Mouse (Mus musculus): ENCODE measurements around the gene Lrrc10. TPM values are rescaled to one million over a fixed set of nuclear protein-coding genes. Genes with fewer than 3 reads are reported as not detected.
A peak's percentile ranks its signal among the peaks of the same experiment; 100 is the strongest.
"Not testable (repeated sequence)": the region's sequence is repeated elsewhere in the genome, so short reads cannot be mapped to it uniquely, and the experiment has no call there.

Gene Lrrc10
- total RNA-seq (2017), result not detected in 2 replicates

DNA sequence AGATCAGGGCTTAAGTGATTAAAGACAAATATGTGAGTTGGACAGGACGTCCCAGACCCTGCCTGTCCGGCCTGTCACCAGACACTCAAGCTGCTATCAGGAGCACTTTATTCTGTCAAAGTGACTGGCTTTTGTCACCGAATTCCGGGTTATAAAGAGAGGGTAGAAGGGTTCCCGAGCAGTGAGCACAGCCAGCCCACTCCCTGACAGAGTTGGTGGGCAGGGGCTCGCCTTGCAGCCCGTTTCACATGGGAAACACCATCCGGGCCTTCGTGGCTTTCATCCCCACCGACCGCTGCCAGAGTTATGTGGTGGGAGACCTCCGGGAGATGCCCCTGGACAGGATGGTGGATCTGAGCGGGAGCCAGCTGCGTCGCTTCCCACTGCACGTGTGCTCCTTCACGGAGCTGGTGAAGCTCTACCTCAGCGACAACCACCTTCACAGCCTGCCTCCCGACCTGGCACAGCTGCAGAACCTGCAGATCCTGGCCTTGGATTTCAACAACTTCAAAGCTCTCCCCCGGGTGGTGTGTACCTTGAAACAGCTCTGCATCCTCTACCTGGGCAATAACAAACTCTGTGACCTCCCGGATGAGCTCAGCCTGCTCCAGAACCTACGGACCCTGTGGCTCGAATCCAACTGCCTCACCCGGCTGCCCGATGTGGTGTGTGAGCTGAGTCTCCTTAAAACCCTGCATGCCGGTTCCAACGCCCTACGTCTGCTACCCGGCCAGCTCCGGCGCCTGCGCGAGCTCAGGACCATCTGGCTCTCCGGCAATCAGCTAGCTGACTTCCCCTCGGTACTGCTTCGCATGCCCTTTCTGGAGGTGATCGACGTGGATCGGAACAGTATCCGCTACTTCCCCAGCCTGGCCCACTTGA is at the start of gene Lrrc10:
Lrrc10 (plus strand) TSS at position 167 of the 882 bp plus-strand sequence.
- 0 out of 2 replicates have a peak, but pooled peaks have one; percentile 4 for ATAC-seq (ENCODE audit: extremely low read depth, insufficient number of reproducible peaks, low FRiP score, poor library complexity, severe bottlenecking)

DNA sequence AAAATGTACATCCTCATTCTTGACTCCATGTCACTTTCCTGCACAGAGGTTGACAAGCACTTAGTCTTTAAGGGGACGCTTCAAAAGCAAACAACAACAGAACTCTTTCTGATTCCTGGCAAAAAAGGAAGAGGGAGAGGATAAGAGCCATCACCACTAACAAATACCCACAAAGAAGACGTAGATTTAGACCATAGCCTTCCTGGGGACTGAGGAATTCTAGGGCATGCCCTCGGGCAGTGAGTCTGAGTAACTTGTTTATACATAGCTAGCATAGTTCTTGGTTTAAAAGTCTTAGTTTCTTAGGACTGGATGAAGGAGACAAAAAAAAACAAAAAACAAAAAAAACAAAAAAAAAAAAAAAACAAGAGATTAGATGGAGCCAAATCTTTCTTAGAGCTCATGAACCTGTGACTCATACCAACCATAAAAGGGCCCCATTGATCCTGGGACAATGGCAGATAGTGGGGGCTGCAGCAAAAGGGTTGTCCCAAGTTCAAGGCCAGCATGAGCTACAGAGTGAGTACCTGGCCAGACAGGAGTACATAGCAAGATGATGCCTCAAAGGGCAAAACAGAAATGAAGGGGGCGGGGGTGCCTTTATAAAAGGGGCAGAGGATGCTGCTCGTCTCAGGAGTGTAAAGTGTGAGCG is 49.4 kb upstream of the Lrrc10 start:
- no peak for ATAC-seq (ENCODE audit: extremely low read depth, insufficient number of reproducible peaks, low FRiP score, poor library complexity, severe bottlenecking)

DNA sequence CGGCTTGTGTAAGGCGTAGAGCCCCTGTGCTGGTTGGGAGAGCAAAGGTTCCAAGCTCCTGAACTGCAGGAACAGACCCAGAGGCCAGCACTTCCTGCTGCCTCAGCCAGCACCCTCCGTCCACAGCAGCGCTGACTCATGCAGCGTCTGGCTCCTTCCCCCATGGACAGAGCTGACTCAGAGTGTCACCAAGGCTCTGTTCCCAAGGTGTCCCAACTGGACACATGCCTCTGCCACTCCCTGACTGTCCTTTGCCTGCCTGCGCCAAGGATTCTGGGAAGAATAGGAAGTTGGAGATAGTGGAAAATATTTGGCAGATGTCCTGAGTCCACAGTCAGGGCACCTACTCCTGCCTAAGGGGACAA is 48.9 kb upstream of the Lrrc10 start:
- no peak for ATAC-seq (ENCODE audit: extremely low read depth, insufficient number of reproducible peaks, low FRiP score, poor library complexity, severe bottlenecking)

DNA sequence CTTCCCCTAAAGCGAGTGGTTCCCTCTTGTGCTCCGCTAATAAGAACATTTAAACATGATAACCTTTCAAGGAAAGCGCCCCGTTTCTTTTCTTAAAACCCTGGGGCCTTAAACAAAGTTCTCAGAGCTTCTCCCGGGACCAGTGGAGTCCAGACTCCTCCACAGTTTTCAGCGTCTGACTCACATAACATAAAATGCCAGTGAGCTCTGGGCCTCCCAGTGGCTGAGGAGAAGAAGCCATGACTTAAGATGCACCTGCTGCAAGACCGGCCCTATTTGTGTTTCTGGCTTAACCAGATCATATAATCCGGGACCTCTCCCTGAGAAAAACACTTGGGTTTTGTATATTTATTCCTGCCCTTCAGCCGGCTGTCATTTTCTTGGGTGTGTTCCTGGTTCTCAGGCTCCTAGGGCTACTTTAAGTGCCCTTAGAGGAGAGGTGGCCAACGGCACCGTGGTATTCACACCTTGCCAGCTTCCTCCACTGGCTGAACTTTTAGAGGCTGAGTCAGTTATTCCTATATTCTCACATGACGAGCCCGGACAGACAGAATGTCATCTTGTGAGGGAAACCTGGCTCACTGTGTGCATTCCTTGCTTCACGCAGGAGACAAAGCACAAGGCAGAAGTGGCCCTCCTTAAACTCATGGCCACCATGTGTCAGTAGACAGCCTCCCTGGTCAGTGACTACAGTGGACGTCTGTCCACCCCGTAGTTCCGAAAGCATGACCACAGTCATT is 46.3 kb upstream of the Lrrc10 start:
- ATAC-seq (ENCODE audit: extremely low read depth, insufficient number of reproducible peaks, low FRiP score, poor library complexity, severe bottlenecking), result no peak

DNA sequence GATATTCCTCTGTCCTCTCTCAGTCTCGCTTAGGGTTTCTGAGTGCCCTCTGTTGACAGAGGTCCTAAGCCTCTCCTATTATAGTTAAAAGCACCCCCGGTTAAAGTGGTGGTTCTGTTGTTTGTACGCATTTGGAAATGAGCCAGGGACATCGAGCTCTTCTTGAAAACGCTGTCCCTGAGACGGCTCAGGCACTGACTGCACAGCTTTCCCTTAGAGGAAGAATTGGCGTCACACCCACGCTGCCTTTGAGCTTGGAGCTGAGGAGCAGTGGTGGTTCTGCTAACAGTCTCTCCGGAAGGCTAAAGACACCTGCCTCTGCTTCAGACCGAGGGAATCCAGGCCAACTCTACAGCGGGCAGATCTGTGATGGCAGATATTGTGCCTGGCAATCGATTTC is 44.2 kb upstream of the Lrrc10 start:
- ATAC-seq (ENCODE audit: extremely low read depth, insufficient number of reproducible peaks, low FRiP score, poor library complexity, severe bottlenecking), result no peak

DNA sequence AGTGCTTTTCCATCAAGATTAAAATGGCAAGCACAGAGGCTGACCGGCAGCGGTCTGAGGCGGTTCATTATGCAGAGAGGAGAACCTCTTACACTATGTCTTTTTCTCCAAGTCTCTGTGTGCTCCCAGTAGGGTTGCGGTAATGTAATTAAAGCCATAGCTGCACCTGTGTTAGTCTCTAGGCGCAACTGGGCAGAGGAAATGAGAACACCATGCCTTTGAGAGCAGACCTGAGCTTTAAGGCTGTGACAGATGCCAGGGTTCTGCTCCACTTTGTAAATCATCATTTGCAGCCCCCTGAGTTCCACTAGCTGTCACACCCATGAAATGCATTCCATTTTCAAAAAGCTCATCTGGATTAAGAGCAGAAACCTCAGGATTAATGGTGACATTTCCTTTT is 40.4 kb upstream of the Lrrc10 start:
- ATAC-seq (ENCODE audit: extremely low read depth, insufficient number of reproducible peaks, low FRiP score, poor library complexity, severe bottlenecking), result no peak

DNA sequence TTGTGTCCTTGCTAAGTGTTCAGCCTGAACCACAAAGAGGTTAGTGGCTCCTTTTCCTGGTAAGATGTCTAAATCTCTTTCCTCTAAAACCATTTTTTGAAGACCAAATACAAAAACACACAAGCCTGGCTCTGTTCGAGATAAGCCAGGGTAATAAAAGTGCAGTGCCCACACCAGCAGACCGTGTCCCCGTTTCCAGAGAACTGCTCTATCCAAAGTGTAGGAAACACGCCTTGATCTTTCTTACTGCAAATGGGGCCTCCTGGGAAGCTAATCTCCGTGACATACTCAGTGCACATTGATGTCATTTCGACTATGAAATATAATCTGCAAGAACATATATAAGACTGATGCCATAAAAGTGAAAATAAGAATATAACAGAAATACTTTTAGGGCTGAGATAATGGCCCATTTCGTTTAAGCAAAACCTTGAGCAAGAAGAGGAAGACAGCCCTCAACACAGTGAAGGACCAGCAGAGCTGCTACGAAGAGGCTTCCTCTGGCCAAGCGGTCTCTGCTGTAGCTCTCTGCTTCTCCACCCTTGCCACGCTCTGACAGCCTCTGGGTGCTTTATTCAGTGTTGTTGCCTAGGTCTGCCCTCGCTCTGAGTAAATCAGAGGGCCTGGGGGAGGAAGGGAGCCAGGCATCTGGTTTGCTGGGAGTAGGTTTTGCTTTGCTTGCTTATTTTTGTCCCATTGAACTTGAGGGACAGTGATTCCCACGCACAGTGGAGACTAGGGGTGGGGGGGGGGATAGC is 39.3 kb upstream of the Lrrc10 start:
- no peak for ATAC-seq (ENCODE audit: extremely low read depth, insufficient number of reproducible peaks, low FRiP score, poor library complexity, severe bottlenecking)

DNA sequence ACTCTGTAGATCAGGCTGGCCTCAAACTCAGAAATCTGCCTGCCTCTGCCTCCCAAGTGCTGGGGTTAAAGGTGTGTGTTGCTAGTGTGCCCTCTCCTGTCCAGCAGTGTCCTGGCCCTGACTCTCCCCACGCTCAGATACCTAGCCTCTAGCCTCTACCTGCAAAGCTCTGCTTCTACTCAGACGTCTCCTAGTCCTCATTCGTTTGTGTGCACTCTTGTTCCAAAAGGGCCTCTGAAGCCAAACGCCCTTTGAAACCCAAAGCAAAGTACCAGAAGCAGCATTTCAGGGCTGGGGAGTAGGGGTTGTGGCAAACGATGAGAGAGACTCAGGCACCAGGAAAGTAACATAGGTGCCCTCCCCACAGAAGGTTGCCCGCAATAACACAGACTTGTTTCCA is 35.5 kb upstream of the Lrrc10 start:
- ATAC-seq (ENCODE audit: extremely low read depth, insufficient number of reproducible peaks, low FRiP score, poor library complexity, severe bottlenecking), result no peak

DNA sequence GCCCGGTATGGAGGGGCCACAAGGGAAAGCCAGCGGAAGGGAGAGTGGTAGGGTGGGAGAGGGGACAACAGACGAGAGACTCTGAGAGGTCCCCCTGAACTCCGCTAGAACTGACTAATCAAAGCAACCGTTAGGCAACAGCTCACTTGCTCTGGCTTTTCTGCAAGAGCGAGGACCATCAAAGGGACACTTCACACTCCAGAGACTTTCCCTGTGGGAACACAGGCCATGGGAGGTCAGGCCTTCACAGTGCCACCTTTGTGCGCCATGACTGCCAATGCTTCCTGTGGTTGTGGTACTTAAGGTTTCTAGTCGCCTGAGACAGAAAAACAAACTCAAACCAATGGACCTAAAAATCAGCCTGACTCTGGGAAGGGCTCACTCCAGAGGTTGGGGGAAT is 34.1 kb upstream of the Lrrc10 start:
- no peak for ATAC-seq (ENCODE audit: extremely low read depth, insufficient number of reproducible peaks, low FRiP score, poor library complexity, severe bottlenecking)

DNA sequence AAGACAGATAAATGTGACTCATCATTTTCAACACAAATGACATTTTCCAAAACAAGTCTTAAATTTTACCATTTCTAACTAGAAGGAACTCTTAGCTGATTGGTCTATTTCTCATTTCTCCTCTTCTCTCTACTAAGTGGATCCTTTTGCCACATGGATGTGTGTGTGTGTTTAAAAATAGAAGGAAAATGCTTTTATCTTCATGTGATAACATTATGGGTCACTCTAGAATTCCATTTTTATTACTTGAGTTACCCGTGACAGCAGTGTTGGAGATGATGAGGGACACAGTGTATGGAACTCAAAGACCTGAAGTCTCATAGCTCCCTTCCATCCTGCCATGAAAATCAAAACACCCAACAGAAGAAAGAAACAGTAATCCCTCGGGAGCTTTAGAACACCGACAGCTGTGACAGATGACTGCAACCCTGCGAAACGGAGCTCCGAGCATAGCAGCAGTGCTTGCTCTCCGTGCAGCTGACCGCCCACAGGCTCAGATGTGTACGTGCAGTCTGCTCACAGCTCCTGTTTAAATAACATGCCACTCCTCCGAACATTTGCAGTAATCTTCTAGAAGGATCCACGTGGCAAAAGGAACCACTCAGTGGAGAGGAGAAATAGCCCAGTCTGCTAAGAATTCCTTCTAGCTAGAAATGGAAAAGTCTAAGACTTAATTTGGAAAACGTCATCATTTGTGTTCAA is 31.3 kb upstream of the Lrrc10 start:
- no peak for ATAC-seq (ENCODE audit: extremely low read depth, insufficient number of reproducible peaks, low FRiP score, poor library complexity, severe bottlenecking)

DNA sequence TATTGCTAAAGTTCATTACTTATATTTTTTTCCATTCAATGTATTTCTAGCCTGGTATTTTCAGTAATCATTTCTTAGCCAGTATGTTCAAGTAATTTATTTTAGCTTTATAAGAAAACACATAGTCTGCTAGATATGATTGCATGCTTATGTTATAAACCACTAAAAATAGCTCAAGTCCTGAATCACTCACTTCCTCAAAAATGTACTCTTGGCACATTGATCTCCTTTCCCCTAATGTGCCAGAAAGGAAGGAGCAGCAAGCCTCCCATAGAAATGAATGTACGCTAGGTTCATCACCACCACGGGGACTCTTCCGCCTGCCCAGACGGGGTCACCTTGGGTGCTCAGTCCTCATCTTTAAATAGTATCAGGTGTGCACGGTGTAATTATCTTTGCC is 30.6 kb upstream of the Lrrc10 start:
- ATAC-seq (ENCODE audit: extremely low read depth, insufficient number of reproducible peaks, low FRiP score, poor library complexity, severe bottlenecking), result no peak

DNA sequence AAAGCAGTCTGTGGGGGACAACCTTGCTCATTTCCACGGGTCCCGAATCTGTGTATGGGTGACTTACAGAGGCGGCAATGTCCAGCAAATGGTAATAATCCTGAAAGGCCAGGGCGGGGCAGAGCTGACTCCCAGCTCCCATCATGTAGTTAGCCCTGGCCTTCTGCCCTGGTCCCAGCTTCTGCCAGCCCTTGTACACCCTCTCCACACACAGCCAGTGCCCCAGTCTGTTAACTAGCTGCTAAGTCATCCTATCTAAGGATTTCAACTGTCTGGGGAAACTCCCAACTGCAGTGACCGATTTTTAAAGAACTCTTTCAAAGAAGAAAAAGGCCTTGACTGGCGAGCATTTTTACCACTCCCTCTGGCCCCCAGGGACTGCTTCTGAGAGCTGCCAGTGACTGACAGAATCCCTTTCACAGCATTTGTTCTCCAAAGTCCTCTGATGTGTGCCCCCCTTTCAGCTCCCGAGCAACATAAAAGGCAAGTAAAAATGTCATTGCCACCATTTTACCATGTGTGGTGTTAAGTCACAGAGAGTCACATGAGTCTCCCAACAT is 26.8 kb upstream of the Lrrc10 start:
- no peak for ATAC-seq (ENCODE audit: extremely low read depth, insufficient number of reproducible peaks, low FRiP score, poor library complexity, severe bottlenecking)

DNA sequence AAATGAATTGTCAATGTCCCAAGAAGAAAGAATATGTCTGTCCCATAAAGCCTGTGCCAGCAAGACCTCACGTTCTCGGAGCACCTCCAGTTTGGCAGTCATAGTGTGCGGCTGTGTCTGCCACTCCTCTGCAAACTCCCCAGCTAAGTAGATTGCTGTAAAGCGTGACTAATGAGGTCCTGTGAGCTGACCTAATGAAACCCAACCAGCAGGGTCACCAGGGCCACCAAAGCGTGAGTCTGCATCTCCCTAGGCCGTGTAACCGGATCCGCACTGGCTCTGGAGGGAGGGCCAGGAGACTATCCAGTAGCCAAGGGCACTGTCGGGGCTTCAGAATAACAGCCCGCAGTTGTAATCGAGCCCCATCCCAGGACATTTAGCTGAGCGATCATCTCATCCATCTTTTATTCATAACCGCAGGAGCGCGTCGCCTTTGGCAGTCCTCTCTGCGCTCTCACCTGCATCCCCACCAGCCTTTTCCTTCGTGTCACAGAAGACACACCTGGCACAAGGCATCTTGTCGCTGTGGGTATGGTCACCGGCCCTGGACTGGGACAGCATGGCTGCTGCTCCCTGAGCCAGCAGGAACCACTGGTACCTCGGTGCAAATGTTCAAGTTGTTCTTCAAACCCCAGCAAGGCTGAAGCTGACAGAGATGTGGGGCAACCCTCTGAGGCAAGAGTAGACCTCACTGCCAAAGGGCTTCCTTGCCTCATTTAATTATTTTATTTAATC is 24.0 kb upstream of the Lrrc10 start:
- ATAC-seq (ENCODE audit: extremely low read depth, insufficient number of reproducible peaks, low FRiP score, poor library complexity, severe bottlenecking), result no peak

DNA sequence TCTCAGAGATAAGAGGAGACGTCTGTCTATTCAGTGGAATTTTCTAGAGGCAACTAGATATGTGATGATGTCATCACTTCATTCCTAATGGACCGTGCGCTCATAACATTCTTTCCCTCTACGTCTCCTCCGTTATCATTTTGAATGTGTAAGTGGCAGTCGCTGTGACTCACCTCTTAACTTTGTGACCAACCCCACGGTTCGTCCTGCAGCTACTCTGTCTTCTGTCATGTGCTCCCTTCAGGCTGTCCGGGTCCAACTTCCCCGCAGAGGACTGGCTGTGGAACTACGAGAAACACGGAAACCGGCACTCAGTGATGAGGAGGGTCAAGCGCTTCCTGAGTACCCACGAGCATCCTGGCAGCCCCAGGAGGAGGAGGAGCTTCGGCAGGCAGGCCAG is 21.4 kb upstream of the Lrrc10 start:
- ATAC-seq (ENCODE audit: extremely low read depth, insufficient number of reproducible peaks, low FRiP score, poor library complexity, severe bottlenecking), result no peak

DNA sequence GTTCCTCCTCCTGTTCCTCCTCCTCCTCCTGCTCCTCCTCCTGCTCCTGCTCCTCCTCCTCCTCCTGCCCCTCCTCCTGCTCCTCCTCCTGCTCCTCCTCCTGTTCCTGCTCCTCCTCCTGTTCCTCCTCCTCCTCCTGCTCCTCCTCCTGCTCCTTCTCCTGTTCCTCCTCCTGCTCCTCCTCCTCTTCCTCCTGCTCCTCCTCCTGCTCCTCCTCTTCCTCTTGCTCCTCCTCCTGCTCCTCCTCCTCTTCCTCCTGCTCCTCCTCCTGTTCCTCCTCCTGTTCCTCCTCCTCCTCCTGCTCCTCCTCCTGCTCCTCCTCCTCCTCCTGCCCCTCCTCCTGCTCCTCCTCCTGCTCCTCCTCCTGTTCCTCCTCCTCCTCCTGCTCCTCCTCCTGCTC is 19.4 kb upstream of the Lrrc10 start:
- ATAC-seq (ENCODE audit: extremely low read depth, insufficient number of reproducible peaks, low FRiP score, poor library complexity, severe bottlenecking), result not testable (repeated sequence)

DNA sequence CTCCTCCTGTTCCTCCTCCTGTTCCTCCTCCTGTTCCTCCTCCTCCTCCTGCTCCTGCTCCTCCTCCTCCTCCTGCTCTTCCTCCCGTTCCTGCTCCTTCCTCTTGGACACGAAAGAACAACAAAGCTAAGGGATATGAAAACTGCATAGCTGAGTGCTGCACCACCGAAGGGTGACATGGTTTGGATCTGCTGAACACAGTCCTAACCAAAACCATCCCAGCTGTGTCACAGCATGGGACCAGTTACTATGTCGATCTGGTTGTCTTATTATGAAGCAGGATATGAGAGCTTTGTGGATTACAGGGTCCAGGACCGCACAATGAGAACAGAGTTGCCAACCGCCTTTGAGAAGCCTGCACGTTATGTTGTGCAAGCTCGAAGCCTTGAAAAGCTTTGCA is 19.0 kb upstream of the Lrrc10 start:
- ATAC-seq (ENCODE audit: extremely low read depth, insufficient number of reproducible peaks, low FRiP score, poor library complexity, severe bottlenecking), result no peak

DNA sequence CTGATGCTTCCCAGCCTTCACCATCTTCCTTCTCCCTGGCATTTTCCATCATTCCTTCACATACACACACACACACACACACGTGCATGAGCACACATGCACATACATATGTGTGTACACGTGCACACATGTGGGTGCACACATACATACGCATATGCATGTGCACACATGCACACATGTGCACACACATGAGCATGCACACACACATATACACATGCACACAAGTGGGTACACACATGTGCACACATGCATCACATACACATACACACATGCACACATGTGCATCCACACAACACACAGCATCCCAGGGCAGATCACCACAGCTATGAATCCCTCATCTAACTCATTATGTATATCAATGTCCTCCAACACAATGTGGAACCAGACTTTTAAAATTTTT is 14.0 kb upstream of the Lrrc10 start:
- no peak for ATAC-seq (ENCODE audit: extremely low read depth, insufficient number of reproducible peaks, low FRiP score, poor library complexity, severe bottlenecking)

DNA sequence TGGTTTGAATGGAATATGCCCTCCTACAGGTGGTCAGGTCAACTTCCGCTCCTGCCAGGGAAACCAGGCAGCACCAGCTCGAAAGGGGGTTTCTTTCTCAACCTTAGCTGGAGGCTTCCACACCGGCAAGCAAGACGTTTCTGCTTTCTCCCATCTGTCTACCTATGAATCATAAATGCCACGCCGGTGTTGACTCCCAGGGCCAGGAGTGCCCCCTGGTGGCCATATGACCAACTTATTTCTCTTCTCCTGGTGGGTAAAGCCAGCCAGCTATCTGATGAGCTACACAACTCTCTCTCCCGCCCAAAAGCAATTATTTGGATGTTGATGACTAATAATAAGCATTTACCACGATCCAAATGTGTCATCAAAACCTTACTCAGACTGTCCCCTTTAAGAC is 11.4 kb upstream of the Lrrc10 start:
- peak; percentile 64 for ATAC-seq (ENCODE audit: extremely low read depth, insufficient number of reproducible peaks, low FRiP score, poor library complexity, severe bottlenecking)
